Mouse (Mus musculus) megakaryocyte, embryonic 14.5 days (primary cell): ENCODE data around the gene Zswim1.

Source experiments
- FLI1 ChIP-seq: IDR thresholded peaks from 2 replicates; pipeline ENCODE4 v1.6.1; 2012; ENCODE audit warnings: low read length, inconsistent platforms, mixed read lengths
- GATA1 ChIP-seq: IDR thresholded peaks from 3 replicates; pipeline ENCODE4 v1.6.1; 2012; ENCODE audit warnings: mixed read lengths, low read length, inconsistent platforms, borderline replicate concordance

DNA sequence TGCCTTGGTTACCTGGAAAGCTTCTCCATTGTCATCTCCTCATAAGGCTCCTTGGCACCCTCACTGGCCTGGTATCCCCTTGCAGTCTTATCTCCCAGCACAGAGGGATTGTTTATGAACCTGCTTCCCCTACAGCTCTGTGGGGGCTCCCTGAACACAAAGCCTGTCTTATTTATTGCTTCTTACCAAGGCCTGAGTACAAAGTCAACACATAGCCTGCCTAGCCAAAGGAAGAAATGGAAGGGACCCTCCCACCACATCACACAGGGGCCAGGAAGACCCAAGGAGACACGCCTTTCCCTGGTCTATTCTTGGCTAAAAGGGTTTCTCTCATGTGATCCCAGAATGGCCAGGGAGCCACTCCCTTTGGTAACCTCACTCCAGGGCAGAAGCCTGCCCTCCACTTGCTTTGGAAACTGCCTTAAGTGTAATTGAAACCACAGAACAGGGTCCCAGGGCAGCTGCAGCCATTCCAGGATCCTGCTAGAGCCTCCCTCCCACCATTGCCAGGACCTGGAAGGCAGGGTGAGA is 51.8 kb downstream of the Zswim1 start:
- no peak for TF ChIP-seq GATA1
- no peak for TF ChIP-seq FLI1
